Mouse (Mus musculus): ENCODE measurements around the gene Snrk.

Snrk gene

DNA sequence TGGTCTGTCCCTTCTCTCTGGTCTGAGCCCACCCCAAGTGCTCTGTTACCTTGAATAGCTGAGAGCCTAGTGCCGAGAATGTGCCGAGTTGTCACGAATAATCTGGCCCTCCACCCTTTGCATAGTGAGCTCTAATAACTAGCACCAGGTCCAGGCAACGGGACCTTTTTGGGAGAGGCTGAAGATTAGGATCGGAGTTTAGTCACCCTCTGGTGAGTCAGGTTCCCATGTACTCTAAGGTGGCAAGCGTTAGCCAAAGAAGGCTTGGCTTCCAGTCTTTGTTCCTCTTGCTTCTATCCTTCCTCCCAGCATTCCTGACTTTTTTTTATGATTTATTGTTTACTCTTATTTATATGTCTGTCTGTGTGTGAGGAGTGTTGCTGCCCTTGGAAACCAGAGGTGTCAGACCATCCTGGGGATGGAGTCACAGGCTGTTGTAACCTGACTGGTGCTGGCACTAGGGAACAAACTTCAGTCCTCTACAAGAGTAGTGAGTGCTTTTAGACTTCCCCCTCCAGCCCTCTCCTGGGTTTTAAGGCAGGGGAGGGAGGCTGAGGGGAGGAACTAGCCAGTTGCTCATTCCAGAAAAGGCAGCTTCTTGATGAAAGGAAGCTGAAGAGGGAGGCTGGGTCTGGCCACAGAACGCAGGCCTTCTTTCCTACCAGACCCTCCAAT is 9.2 kb upstream of the Snrk start:
- no peak for DNase-seq (ENCODE audit: low spot score in 2 of 2)

DNA sequence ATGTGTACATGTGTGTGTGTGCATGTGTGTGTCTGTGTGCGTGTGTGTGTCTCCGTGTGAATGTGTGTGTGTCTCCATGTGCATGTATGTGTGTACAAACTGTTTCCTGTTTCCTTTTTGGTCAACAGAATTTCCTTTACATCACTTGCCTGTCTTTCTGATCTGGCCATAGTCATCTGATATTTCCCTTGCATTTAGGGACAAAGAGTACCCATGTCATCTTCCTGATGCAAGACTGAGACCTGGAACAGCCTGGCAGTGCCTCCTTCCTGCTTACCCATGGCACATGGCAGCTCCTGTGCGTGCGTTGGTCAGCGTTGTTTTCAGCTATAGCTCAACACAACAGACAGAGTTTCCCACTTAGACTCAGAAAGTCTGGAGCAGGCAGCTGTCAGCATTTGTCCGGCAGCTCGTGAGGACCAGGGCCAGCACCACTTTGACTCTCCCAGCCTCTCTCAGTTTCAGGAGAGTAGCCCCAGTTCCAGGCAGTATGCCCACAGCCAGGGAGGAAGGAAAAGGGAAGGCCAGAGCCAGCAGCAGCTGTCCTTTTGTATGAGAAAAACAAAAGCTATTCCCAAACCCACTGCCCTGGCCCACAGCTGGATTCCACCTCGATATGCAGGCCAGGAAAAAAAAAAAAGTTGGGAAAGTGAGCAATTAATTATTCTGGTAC is 7.4 kb upstream of the Snrk start:
- no peak for DNase-seq (ENCODE audit: low spot score in 2 of 2)

DNA sequence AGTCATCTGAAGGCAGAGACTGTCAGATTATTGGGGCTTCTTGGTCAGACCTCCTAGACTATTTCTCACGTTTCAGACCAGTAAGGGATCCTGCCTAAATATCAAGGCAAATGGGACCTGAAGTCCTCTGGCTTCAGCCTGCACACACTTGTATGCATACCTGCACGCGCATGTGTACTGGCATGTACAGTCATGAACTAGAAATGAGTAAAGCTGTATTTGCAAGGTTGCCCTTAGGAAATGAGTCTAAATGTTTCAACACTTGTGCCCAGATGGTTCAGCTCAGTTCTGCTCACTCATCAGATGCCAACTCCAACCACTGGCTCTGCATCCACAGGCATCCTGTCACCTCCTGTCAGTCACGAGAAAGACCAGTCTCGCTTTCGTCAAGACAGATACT is 6.6 kb upstream of the Snrk start:
- DNase-seq (ENCODE audit: low spot score in 2 of 2) = no peak

DNA sequence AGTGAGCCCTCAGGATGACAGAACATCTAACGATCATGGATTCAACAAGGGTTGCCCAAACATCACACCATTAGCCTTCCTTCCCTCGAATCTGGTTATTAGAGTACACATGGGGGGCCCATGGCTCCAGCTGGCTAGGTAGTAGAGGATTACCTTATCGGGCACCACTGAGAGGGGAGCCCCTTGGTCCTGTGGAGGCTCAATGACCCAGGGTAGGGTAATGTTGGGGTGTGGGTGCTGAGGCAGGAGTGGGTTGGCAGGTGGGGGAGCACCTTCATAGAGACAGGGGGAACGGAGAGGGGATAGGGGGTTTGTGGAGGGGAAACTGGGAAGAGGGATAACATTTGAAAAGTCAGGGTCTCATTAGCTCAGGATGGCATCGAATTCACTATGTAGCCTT is 6.1 kb upstream of the Snrk start:
- DNase-seq (ENCODE audit: low spot score in 2 of 2) = no peak

DNA sequence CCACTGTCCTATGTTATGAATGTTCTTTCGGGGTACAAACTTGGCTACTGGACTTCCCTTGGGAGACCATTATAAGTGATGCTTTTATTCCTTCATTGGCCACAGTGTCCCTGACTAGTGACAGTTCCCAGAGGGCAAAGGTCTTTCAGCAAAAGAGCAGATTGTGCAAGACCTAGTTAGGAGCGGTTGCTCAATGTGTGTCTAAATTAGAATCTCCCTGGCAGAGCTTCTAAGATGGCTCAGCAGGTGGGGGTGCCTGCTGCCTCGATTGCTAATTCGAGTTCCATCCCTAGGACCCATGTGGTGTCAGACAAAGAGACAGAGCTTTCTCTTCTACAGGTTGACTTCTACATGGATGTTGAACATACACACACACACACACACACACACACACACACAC is 1.5 kb upstream of the Snrk start:
- DNase-seq (ENCODE audit: low spot score in 2 of 2) = no peak

DNA sequence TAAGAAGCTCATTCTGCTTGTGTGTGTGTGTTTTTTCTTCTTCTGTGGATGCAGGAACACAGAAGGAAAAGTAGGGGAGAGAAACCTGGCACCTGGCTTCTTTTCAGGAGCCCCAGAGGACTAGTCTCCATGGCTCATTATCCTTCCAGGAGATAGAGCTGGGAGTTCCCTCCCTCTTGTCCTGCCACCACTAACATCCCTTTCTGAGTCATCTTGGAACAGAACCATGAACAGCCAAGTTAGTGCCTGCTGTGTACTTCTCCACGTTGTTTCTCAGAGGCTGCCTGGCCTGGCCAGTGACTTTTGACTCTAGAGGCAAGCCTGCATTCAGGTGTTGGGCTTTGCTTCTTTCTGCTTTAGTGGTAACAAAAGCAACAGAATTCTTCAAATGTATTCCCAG is 707 bp upstream of the Snrk start:
- DNase-seq (ENCODE audit: low spot score in 2 of 2) = no peak

DNA sequence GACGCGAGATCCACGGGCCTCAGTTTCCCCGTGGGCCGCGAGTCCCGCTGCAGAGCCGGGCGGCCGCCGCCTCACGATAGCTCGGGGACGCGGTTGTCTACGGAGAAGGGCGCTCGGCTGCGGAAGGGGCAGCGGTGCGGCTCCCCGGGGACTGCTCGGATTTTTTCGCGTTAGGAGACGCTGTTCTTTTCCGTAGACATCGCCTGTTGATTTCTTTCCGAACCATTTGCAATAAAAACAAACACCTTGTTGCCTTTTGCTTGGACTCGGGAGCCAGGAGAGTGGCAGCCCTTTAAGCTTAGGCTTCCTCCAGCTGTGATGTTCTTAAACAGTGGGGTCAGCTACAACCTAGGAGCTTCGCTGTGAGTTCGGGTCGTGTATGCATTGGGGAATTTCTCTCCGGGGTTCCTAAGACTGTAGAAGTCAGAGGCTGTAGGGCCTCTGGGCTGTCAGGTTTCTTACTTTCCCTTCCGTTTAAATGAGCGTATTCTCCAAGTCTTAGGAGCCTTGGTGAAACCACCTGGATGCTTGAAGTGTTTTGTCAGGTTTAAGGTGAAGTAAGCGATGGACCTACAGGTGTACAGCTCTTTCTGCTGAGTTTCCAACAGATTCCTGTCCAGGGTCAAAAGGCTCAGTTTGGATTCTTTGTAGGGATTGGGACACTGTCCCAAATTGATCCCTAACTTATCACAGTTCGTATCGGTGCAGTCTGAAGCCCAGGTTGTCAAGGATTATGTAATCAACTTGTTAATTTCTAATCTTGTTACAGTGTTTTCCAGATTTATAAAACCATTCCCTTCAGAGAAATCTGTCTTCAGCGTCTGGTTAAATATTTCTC is 845 bp downstream of the Snrk start:
- no peak for DNase-seq (ENCODE audit: low spot score in 2 of 2)

DNA sequence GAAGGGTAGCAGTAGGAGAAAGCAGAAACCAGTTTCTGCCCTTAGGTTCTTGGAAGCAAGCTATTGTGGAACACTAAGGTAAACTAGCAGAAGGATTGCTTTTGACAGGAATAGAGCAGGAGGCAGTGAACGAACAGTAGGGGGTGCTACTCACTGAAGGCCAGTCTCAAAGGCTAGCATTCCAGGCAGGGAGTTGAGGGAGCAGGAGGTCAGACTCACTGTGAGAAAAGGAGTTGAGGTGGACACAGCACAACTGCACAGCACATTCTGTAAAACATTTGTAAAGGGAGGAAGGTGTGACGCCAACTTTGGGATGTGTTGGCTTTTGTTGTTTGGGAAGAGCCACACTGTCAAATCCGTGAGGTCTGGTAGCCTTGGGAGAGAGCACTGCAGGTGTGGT is 3.0 kb downstream of the Snrk start:
- no peak for DNase-seq (ENCODE audit: low spot score in 2 of 2)

DNA sequence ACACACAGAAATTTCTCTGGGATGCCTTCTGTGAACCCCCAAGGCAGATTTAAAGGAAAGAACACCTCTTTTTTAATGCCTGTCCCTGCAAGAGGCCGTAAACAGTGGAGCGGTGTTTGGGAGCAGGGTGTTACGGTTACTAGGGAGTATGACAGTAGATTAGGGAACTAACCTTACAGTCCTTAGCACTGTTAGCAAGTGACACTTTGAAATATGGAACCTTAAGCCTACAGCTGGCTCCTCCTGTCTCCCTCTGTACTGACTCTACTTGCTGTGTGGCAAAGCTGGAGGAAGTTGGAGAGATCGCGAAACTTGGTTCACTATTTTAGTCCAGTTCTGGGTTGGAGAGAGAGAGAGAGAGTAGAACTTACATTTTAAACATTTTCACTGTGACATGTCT is 5.0 kb downstream of the Snrk start:
- no peak for DNase-seq (ENCODE audit: low spot score in 2 of 2)

DNA sequence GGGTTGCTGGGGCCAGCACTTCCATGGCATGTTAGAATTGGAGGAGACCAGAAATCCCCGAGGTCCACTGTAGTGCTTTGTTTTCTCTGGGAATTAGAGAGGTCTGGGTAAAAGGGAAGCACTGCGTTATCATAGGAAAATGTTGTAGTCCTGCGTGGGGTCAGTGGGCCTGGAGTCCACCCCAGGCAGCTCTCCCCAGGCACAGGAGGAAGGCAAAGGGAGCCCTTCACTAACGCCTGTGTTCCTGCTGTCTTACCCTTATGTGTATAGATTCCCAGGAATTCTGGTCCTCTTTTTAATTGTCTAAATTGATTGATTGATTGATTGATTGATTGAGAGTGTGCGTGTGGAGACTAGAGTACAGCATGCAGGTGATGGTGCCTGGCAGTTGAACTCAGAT is 6.1 kb downstream of the Snrk start:
- no peak for DNase-seq (ENCODE audit: low spot score in 2 of 2)

DNA sequence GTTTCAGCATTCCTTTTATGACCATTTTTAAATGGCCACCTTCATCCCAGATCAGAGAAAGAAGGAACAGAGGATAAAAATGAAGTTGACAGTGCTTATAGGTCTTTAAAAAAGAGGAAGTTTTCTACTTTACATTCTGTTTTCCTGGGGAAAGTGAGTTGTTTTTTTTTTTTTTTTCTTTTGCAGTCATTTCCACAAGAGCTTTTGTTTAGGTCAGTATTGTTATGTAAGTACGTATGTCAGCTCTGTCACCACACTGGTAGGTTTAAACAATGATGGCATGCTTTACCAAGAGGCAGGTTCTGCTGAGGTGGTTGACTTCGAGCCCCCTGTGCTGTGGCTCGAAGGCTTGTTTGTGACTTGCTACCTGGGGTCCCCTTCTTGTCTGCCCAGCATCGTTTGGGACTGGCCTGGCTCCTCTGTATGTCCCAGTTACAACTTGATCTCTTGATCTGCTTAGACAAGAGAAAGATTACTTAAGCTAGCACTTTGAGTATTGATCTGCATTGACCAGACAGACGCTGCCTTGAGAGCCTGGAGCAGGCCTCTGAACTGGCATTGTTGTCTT is 8.7 kb downstream of the Snrk start:
- no peak for DNase-seq (ENCODE audit: low spot score in 2 of 2)

DNA sequence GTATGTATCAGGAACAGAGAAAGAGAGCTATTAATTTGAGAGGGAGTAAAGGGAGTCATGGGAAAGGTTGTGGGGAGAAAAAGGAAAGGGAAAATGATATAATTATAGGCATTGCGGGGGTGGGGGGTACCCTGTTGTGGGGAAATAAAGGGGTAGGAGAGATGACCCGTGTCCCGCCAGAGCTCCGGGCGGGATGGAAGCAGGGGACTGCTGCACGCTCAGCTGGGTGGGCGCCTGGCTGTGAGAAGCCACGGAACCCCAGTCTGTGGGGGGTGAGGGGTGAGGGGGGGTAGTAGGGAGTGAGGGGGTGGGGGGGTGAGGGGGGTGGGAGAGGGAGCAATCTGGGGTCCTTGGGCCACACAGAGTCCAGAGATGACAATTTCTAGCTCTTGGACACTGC is 9.7 kb downstream of the Snrk start:
- no peak for DNase-seq (ENCODE audit: low spot score in 2 of 2)

DNA sequence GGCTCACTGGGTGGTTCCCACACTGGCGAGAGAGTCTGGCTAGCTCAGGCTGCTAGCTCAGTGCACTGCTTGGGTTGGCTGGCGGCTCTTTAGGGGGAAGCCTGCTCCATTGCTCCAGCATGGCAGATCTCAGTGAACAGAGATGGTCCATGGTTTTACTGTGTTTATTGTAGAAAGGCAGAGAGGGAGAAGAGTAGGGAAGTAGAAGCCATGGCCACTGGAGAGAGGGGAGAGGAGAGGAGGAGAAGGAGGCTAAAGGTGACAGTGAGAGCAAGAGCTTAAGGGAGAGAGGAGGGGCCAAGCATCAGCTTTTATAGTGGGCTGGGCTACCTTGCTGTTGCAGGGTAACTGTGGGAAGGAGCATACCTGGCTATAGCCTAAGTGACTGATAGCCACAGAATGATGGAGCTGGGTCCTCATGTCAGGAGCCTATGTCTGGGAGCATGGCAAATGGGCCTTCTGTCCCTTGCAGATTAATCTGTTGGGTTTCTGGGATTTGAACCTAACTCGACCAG is 10.3 kb downstream of the Snrk start:
- DNase-seq (ENCODE audit: low spot score in 2 of 2) = no peak

DNA sequence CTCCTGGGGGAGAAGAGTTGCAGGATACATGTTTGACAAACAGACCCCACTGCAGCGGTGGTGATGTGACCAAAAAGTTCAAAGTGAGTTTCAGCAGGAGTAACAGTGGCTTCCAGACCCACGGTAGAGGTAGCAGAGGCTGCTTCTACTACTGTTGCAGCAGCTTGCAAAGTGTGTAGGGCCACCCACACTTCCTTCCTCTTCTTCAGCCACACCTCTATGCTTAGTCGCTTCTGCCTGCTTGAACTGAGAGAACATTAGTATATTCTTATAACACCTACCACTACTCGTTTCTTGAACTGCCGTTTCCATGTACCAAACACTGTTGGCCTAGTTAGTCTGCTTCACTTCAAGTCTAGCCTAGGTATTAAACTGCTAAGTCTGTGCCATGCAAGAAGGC is 11.6 kb downstream of the Snrk start:
- no peak for DNase-seq (ENCODE audit: low spot score in 2 of 2)

DNA sequence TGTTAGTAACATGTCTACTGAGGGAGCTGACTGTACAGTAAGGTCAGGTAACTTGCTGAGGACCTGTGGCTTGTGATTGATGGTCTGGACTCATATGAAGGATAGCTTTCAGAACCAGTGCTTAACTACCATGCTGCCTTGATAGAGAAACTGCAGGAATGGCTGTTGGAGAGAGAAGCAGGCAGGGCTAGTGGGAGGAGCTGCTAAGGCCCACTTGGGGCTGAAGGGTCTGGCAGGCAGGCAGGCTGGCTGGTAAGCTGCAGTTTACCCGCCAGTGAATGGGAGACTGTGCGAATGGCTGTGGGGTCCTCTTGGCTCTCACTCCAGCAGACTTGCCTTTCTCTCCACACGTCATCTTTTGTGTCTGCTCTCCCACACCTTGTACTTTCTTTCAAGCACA is 13.6 kb downstream of the Snrk start:
- DNase-seq (ENCODE audit: low spot score in 2 of 2) = no peak

DNA sequence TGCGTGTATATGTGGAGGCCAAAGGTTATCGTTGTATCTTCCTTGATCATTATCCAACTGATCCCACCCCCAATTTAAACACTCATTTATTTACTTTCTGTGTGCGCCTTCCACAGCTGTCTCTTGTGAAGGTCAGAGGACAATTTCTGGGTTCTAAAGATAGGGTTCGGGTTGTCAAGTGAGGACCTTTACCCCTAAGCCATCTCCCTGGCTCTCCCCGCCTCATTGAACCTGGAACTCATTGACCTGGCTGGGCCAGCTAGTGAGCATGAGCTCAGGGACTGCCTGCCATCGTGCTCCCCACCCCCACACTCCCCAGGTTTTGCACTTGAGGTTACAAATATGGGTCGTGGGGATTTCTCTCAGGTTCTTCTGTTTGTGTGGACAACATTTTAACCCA is 15.1 kb downstream of the Snrk start:
- no peak for DNase-seq (ENCODE audit: low spot score in 2 of 2)

DNA sequence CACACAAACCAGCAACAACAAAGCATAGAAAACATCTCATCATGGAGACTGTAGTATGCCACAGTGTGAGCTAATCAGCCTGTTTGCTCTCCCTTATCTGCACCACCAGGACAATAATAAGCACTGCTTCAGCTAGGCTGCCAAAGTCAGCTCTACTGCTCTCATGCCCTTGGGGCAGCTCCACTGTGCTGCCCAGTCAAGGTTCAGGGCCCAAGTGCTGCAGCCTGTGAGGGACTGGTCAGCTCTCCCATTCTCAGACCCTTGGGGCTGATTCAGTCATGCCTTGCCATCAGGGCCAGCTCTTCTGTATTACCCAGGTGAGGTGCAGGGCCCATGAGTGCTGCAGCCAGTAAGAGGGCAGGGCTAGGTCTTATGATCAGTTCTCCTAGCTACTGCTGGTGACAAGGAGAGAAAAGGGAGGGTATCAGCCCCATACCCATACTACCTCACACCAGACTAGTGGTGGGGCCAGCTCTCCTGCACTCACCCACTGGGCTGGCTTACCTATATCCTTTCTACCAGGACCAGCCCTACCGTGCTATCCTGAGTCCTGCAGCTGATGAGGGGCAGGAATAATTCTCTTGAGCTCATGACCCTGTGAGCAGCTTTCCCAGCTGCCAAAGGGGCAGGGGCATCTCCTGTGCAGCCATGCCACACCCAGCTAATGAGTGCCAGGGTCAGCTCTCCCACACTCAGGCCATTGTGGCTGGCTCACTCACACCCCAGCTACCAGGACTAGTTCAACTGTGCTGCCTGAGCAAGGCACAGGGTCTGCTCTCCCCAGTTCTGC is 18.2 kb downstream of the Snrk start:
- DNase-seq (ENCODE audit: low spot score in 2 of 2) = no peak

DNA sequence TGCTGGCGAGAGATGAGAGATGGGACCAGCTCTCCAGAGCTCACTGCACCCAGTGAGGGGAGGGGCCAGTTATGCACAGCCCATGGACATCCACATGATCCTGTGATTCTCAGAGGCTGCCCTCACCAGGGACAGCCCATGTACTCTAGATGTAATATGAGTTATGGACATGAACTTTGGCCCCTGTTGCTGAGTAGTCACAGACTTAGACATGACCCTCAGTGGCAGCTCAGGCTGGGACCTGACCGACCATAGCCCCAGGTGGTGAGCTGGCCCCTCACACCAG is 18.8 kb downstream of the Snrk start:
- DNase-seq (ENCODE audit: low spot score in 2 of 2) = no peak

DNA sequence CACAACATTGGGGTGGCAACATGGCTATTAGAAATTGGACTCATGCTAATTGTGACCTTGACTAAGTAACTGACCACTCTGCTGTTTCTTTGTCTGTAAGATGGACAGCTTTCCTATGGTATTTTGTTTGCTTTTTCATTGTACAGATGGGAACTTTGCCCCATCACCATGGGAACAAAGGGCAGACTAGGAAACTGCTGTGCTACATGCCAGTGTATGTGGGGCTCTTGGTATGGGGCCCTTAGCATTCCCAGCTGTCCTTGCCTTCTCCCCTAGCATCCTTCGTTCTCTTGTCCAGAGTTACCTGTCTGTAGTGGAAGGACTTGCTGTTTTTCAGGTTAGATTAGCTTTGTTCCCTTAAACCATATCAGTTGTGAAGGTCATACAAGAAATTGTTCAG is 20.9 kb downstream of the Snrk start:
- DNase-seq (ENCODE audit: low spot score in 2 of 2) = no peak

DNA sequence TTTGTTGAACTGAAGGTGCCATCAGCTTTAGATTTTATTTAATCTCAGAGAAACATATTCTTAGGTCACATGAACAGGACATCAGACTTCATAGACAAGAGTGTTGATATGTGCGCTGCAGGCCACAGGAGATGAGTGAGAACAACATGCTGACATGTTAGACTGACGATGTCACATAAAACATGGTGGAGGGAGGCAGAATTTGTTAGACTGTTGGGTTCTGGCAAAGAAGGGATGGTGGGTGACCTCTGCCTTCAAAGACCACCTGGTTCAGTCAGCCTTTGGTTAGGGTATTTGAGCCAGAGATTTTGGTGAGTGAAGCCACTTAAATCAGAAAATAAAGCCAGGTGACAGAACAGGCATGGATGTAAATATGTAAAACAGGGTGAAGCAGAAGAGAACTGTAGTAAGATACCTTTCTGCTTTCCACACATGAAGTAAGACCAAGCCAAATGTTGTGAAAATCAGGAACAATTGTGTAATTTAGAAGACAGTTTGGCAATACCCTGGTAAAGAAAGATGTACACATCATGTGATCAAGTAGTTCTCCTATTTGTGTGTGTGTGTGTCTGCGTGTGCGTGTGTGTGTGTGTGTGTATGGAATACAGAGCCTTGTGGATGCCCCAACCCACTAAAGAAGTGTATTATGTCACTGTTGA is 21.4 kb downstream of the Snrk start:
- no peak for DNase-seq (ENCODE audit: low spot score in 2 of 2)

DNA sequence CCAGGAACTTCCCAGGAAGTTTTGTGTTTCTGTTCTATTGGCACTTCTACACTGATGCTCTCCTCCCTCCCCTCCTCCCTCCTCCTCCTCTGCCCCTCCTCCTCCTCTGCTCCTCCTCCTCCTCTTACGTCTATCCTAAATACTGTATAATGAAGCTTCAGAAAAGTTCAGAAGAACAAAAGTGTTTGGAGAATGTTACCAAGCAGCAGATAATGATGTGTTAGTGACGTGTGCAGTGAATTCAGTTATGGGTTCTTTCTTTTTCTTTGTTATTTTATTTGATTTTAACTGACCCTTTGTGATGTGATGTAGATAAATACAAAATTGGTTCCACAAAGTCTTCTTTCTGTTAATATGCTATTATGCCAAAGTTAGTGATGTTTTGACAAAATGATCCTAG is 22.2 kb downstream of the Snrk start:
- DNase-seq (ENCODE audit: low spot score in 2 of 2) = no peak

Measured in left cerebral cortex, adult 9 months (tissue).